Mouse (Mus musculus): ENCODE measurements around the gene Tnfrsf1b.

Tnfrsf1b gene

DNA sequence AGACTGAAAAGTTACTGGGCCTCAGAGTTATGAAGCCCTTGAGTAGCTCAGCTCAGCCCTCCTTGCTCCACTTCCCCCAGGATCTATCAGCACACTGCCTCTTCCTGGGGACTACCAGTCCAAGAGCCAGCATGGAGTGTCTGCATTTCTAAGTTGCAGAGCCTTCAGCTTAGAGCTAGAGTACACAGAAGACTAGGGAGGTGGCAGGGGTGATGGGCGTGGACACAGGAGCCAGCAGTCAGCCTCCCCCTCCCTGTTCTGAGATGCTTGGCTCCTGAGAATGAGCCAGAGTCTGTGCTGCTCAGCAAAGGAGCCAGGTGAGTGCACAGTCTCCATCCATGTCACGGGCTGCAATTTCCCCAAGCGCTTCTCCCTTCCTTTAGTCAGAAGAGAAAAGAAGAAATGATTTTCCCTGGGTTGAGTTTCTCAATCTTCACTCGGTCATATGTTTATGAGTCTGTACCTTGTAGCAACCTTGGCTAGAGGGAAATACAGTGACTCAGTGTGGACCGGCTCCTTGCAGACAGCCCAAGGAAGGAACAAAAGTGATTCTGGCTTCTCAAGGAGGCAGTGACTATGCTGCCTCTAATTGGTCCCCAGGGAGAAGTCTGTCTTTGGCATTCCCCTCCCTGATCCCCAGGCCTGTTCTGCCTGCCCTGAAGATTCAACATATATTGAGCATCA lies 11.2 kb upstream of the Tnfrsf1b start:
- DNase-seq (ENCODE audit: low read depth) = no peak

- no peak for DNase-seq (ENCODE audit: low read depth)
These were observed 9.5 kb upstream of the Tnfrsf1b start for GRCm38 (mm10) chr4:145256144-145256543.

GRCm38 (mm10) chr4:145254418-145254817 lies 7.7 kb upstream of the Tnfrsf1b start:
- no peak for DNase-seq (ENCODE audit: low read depth)

GRCm38 (mm10) chr4:145252611-145253010 lies 5.9 kb upstream of the Tnfrsf1b start:
- no peak for DNase-seq (ENCODE audit: low read depth)

DNA sequence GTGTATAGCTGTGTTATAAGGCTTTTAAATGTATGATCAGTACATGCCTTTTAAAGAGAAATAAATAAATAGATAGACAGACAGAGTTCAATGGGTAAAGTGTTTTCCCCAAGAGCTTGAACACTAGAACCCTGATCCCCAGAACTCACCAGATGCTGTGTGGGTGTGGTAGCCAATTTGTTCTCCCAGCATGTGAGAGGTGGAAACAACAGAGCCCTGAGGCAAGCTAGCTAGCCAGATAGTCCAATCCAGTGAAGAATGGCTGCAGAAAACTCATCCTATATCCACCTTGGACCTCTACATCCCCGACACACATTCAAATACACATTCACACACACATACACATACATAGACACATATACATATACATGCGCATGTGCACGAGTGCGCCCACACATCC lies 4.9 kb upstream of the Tnfrsf1b start:
- DNase-seq (ENCODE audit: low read depth) = no peak

DNA sequence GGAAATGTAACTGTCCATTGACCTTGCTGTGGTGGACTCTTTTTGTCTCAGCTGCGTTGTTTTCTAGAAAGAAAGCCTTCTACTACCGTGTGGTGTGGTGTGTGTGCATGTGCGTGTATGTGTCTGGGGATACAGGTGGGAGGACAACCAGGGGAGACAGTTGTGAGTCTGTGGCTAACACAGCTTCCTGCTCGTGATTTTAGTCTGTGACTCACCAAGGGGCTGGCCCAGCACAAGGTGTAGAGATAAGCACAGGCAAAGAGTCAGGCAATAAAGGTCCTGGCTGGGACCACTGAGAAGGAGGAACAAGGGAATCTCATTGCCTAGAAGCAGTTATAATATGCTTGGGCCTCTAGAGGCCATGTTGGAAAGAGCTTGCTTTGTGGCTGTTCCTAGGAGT lies 3.3 kb upstream of the Tnfrsf1b start:
- DNase-seq (ENCODE audit: low read depth) = no peak

DNA sequence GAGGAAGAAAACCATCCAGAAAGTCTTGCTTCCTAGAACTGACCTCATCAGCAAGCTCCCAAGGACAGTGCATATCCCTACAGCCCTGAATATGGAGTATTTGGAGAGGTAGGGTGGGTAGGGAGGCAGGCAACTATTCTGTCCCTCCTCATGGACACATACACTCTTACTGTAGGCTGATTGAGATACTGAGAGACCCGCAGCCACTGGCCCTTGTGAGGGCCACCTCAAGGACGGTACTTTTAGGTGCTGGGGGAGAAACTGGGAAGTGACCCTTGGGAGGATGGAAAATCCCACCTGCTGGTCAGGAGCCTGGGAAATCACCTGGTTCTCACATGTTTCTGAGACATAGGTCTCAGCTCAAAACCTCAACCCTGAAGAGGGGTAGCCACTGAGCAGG lies 886 bp upstream of the Tnfrsf1b start:
- no peak for DNase-seq (ENCODE audit: low read depth)

DNA sequence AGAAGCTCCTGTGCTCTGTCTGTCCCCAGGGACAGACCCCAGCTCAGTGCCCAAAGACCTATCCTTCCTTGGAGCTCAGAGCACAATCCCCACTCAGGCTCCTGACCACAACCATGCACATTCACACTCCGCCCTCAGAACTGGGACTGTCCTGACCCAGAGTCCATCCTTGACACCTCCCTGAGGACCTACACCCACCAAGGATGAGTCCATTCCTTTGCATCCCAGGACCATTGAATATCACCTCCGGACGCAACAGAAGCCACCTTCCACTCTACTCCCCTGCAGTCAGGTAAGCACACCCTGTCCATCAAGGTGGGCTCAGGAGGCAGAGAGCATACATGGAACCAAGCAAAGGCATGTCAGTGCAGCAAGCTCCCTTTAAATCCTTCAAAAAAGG lies 1.1 kb downstream of the Tnfrsf1b start:
- no peak for DNase-seq (ENCODE audit: low read depth)

DNA sequence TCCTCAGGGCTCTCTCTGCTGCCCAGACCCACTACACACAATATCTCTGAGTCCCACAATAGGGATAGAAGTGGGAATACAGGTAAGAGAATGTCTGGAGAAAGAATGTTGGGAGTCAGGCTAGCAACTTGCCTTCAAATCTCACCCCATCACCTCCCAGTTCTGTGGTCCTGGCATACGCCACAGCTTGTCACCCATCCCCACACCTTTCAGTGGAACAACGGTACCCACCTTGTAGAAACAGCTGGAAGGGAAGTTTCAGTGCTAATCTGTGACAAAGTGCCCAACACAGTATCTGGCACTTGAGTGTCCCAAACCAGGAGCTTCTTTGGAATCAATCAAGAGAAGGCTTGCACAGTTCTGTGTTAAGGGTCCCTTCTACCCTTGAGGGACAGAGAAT lies 2.0 kb downstream of the Tnfrsf1b start:
- DNase-seq (ENCODE audit: low read depth) = no peak

- no peak for DNase-seq (ENCODE audit: low read depth)
These were observed 3.8 kb downstream of the Tnfrsf1b start for GRCm38 (mm10) chr4:145242719-145243350.

GRCm38 (mm10) chr4:145240723-145241231 lies 5.9 kb downstream of the Tnfrsf1b start:
- no peak for DNase-seq (ENCODE audit: low read depth)

DNA sequence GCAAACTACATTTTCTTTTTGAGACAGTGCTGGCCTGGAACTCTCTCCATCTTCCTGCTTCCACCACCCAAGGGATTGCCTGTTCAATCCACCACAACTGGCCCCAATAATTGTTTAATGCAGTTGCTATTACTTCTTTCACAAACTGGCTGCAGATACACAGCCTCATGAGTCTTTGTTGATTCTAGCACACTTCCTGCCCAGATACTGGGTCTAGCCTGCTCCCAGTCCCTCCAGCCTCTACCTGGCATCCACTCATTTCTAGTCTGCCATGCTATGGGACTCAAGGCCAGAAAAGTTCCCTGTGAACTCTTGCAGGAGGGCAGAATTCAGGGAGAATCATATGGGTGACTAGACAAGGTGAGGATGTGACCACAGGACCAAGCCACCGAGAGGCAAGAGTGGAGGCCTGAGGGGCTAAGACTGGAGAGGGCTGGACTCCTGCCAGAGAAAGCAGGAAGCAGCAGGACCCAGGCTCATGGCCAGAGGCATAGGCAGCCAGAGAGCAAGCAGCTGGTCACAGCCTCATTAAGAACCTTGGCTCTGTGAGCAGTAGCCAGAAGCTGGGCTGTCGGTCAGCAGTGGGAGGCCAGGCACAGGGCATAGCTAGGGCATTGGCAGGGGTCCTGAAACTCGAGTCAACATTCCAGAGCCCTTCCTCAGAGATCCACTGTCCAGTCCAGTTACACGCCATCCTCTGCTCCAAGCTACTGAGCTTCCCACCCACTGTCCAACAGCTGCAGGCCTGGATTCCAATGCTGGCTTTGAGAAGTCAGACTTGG lies 7.4 kb downstream of the Tnfrsf1b start:
- no peak for DNase-seq (ENCODE audit: low read depth)

DNA sequence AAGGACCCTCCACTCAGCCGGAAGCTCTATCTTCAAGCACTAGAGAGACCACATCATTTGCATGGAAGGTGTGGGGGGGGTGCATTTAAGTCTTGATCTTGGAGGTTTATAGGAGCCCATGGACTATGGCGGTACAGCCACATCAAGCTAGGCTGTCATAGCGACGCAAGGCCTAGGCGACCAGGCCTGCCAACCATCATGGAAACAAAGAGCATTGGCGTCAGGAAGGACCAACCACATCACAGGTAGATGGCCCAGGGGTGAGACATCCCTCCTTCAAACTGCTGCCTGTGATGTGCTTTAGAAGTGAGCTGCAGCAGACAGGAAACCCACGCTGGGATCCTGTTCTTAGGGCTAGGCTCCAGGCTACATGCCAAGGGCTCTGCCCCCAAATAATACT lies 10.6 kb downstream of the Tnfrsf1b start:
- DNase-seq (ENCODE audit: low read depth) = no peak

DNA sequence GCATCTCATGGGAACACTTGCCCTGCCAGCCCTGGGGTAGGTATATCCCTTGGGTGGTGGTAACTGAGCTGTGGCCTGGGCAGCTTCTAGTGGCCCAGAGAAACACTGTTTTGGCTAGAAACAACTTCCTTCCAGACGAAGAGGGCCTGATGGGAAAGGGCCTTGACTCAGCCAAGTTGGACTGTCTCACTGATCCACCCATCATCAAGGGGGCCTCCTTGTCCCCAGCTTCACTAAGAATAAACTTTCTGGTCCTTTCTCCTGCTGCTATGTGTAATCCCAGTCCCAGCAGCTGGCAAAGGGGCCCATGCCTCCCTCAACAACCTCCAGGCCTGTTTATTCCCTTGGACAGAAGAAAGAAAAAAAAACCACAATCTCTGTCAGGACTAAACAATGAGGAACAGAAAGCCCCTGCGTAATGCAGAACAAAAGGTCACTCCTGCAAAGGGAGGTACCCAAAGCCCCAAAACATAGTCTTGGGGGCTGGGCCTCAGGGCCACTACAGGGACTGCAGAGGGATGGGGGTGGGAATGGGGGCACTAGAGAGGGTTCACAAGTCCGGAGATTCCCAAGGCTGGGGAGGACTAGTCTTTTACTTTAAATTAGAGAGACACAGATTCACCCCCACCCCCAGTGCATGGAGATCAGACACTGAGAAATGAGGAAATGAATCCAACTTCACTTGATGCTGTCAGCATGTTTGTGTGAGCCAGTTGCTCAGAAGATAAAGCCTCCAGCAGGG lies 13.0 kb downstream of the Tnfrsf1b start:
- DNase-seq (ENCODE audit: low read depth) = no peak

DNA sequence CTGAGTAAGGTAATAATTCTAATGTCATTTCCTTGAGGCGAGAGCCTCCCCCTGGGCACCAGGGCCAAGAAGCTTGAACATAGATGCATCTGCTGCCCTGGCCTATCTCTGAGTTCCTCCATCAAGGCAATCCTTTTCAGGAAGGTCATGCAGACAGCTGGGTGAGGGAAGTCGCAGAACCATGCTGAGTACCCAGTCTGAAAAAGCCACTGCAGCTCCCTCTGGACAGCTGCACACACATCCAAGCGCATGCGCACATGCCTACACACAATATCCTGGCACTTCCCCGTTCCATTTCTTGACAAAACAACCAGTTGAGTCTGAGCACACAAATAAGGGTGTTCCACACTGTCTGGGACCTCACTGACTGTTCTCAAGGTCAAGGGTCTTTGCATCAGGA lies 14.9 kb downstream of the Tnfrsf1b start:
- DNase-seq (ENCODE audit: low read depth) = no peak

DNA sequence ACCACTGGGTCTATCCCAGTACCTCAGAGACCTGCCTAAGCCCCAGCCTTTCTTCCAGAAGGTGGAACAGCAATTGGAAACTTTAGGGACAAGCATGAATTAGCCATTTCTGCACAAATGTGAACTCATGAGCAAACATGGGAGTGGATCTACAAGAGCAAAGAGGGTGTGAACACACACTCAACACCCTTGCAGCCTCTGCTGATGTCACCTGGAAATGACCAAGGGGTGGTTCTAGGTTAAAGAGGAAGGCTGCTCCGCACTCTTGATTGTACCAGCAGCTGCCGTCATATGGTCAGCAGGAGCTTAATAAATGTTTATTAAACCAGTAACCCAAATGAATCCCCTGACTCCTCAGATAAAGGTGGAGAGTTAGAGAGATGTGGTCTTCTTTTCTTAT lies 16.0 kb downstream of the Tnfrsf1b start:
- no peak for DNase-seq (ENCODE audit: low read depth)

- no peak for DNase-seq (ENCODE audit: low read depth)
These were observed 17.0 kb downstream of the Tnfrsf1b start for GRCm38 (mm10) chr4:145229524-145230163.

DNA sequence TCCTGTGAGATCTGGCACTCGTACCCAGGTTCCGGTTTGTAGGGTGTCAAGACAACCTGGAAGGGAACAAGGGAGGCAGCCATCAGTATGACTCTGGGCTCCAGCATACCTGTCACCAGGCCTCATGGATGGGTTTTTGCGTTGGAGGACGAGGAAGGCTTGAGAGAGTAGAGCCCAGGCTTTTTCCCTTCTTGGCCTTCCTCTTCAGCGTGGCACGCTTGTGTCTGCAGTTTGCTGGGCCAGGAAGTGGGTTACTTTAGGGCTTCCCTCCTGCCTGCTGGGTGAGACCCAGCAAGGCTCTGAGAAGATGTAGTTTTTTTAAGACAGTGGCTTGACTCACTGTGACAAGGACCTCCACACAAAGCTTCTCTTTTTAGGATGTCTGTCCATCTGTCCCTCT lies 17.6 kb downstream of the Tnfrsf1b start:
- DNase-seq (ENCODE audit: low read depth) = no peak

DNA sequence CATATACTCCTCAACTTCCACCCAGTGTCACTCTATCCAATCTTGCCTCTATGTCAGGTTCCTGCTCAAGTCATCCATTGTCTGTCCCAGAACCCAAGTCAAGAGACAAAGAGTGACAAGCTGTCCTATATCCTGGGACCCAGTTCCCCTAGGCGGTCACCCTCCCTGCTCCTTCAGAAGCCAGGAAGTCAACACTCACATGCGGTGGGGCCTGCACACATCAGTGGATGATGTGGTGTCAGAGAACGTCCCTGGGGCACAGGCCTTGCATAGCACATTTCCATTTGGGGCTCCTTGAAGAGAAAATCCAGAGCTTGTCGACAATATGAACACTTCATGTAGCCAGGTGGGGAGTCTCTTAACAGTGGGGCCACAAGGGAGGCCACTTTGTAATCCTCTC lies 22.1 kb downstream of the Tnfrsf1b start:
- no peak for DNase-seq (ENCODE audit: low read depth)

DNA sequence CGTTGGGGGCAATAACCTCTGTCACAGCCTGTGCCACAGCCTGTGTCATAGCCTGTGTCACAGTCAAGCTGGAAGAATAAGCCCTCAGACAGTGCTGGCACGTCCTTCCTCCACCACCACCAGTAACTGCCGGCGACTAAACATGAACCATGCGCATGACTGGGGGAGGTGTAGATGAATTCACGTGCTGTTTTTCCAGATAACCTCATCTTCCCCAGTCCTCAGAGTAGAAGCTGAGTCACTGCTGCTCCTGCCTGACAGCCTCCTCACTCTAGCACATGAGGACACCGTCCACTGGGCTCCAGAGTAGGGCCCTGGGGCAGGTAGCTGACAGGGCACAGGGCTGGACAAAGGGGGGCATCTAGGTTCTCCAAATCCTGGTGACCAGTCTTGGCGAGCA lies 24.6 kb downstream of the Tnfrsf1b start:
- no peak for DNase-seq (ENCODE audit: low read depth)

DNA sequence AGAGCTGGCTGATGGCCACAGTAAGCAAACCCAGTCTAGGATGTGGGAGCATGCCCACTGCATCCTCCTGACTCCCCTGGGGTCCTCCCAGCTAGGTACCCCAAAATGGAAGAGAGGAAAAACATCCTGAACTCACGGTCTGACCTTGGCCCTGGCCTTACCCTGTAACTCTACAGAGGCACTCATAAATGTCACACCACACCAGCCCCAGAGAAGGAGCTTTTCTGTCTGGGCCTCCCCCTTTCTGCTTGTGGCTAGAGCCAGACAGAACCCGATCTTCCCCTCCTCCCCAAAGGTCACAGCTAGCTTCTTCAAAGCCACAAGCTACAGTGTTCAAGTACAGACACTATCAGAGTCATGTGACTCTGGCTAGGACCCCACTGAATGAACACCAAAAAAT lies 25.3 kb downstream of the Tnfrsf1b start:
- DNase-seq (ENCODE audit: low read depth) = no peak

DNA sequence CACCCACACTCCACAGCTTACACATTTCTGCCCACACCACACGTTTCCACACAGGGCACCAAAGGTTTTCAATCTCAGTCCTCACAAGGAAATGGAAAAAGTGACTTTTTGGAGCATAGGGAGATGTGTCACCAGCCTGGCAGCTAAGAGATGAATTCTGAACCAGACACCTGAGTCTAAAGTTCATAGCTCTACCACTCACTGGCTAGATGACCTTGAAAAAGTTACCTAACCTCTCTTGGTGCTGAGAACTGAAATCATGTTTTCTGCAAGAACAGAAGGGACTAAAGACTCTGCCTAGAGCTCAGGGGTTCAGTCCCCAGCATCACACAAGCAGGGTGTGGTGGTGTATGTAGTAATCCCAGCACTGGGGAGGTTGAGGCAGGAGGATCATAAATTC lies 26.7 kb downstream of the Tnfrsf1b start:
- DNase-seq (ENCODE audit: low read depth) = no peak
